Mouse (Mus musculus): ENCODE results near the gene Vmn1r1. TPM values are rescaled to one million over a fixed set of nuclear protein-coding genes. Genes with fewer than 3 reads are reported as not detected.

Gene Vmn1r1
- total and polyA plus RNA-seq, 3 experiments = not detected

DNA sequence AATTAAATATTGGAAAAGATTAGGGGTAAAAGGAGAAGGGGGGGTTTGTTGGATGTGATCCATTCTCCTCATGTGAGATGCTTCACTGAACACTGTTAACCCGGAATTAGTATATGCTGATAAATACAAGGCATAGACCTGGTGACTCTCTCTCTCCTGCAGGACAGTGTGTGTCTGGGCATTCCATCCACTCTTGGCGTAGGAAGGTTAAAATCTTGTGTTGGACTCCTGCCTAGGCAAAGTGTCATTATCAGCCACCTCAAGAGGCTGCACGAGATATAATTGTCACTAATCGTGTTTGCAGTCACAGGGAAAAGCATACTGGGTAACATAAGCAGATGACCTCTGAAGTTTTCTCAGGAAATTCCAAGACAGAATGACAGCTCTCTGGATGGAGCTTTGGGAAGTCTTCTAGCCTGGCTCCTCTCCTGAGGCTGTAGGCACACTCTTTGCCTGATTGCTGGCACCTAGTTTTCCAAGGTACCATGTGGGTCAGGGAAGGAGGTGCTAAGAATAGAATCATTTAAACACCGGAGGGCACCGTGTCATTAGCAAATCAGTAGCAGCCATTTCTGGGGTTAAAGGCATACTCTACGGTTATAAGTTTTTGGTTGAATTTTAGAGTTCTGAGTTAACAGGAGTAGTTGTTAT, 15.3 kb downstream of the Vmn1r1 start:
- Histone ChIP-seq H3K9me3 (replicated peaks; ENCODE audit: low read length) (peaks cover 1% of the 10 kb centered on the region), H3K27me3 (replicated peaks) (no peaks in the 10 kb centered on the region), H3K9ac (ENCODE audit: insufficient read depth, low read depth) (no peak overlapping the region), H3K27ac (ENCODE audit: insufficient read depth, low read depth) (no peak overlapping the region), H3K4me1 (ENCODE audit: control insufficient read depth in 1 of 2, insufficient read depth in 2 of 2) (peaks cover 6 to 23% of the 10 kb centered on the region in 2 experiments; a peak in 3 of 4 replicates), H3K79me2 (replicated peaks; ENCODE audit: control insufficient read depth, extremely low read depth, insufficient read depth, poor library complexity, severe bottlenecking) (no peaks in the 10 kb centered on the region), H3K4me2 (ENCODE audit: insufficient read depth, low read depth, poor library complexity, severe bottlenecking) (no peak overlapping the region), H3K36me3 (replicated peaks in 1 of 2; ENCODE audit: control insufficient read depth in 1 of 2, insufficient read depth in 1 of 2, low read length in 1 of 2) (no peaks in the 10 kb centered on the region), H3K4me3 (replicated peaks in 1 of 3; ENCODE audit: low read depth in 2 of 3, low read length in 2 of 3, poor library complexity in 1 of 3) (no peak overlapping the region)
- no peak for TF ChIP-seq ZNF384 (IDR thresholded peaks at IDR 0.05; ENCODE audit: low read depth, low read length)
- no peak for TF ChIP-seq JUN (IDR thresholded peaks at IDR 0.05; ENCODE audit: insufficient read depth, low read depth, low read length)
- no peak for TF ChIP-seq CHD1 (IDR thresholded peaks at IDR 0.05; ENCODE audit: low read depth, low read length)
- no peak for TF ChIP-seq MYC (IDR thresholded peaks at IDR 0.05; ENCODE audit: low read depth, low read length)
- no peak for TF ChIP-seq SIN3A (IDR thresholded peaks at IDR 0.05; ENCODE audit: low read length)
- TF ChIP-seq USF1 (IDR thresholded peaks at IDR 0.05; ENCODE audit: low read depth, low read length) = no peak
- TF ChIP-seq ZMIZ1 (IDR thresholded peaks at IDR 0.05; ENCODE audit: low read depth, low read length) = no peak
- no peak for TF ChIP-seq JUND (conservative IDR thresholded peaks at IDR 0.05; ENCODE audit: low read depth, low read length)
- no peak for TF ChIP-seq MXI1 (IDR thresholded peaks at IDR 0.05; ENCODE audit: low read depth, low read length)
- TF ChIP-seq MEF2A (IDR thresholded peaks at IDR 0.05; ENCODE audit: borderline replicate concordance, low read depth, low read length) = no peak
- no peak for TF ChIP-seq POLR2A (IDR thresholded peaks at IDR 0.05; ENCODE audit: low read depth, low read length)
- no peak for TF ChIP-seq ZC3H11A (IDR thresholded peaks at IDR 0.05; ENCODE audit: low read depth, low read length)
- TF ChIP-seq CTCF (conservative IDR thresholded peaks at IDR 0.05 in 1 of 2, IDR thresholded peaks at IDR 0.05 in 1 of 2; ENCODE audit: low read depth in 2 of 2, low read length in 2 of 2) = no peak
- no peak for TF ChIP-seq POLR2AphosphoS2 (IDR thresholded peaks at IDR 0.05; ENCODE audit: low read depth, low read length)
- no peak for TF ChIP-seq PAX5 (IDR thresholded peaks at IDR 0.05; ENCODE audit: low read length)
- DNase-seq (ENCODE audit: extremely low read depth) = no peak
- in situ Hi-C loops (cut with MboI; ENCODE audit: low pct_ligation_motif_present, low pct_unique_long_range_greater_than_20kb, low sequenced_read_pairs) = loop anchor here (10.0 to 25.0 kb wide), 2 partner anchors 188 to 396 kb away; partner anchors contain the start of gene Fbxo28
- dilution Hi-C loops (cut with MboI; ENCODE audit: extremely low pct_ligation_motif_present, extremely low pct_unique_long_range_greater_than_20kb, low sequenced_read_pairs) = no loop called here

DNA sequence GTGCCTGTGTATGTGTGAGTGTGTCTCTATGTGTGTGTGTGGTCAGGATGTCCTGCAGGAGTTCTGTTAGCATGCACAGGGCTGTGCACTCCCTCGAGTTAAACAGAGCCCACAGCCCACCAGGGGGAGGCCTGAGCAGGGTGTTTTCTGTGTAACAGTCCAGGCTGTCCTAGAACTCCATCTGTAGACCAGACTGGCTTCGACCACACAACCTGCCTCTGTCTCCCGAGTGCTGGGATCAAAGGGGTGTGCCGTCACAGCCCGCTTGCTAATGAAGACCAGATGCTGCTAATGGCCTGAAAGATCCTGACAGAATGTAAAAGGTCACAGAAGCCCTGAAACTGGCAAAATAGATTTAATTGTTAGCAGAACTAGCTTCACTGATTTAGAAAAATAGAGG, 18.7 kb downstream of the Vmn1r1 start:
- H3K27me3 ChIP-seq (replicated peaks) = peaks cover 9% of the 10 kb centered on the region
- in situ Hi-C loops (cut with MboI; ENCODE audit: low pct_ligation_motif_present, low pct_unique_long_range_greater_than_20kb, low sequenced_read_pairs) = loop anchor here (10.0 to 25.0 kb wide), 2 partner anchors 192 to 399 kb away; partner anchors contain the start of gene Fbxo28

More for the DNA sequence above, 18.7 kb downstream of the Vmn1r1 start:
- dilution Hi-C loops (cut with MboI; ENCODE audit: extremely low pct_ligation_motif_present, extremely low pct_unique_long_range_greater_than_20kb, low sequenced_read_pairs) = no loop called here
- Histone ChIP-seq H3K4me2 (ENCODE audit: insufficient read depth, low read depth, poor library complexity, severe bottlenecking) (no peak overlapping the region), H3K79me2 (replicated peaks; ENCODE audit: control insufficient read depth, extremely low read depth, insufficient read depth, poor library complexity, severe bottlenecking) (no peaks in the 10 kb centered on the region), H3K36me3 (replicated peaks in 1 of 2; ENCODE audit: control insufficient read depth in 1 of 2, insufficient read depth in 1 of 2, low read length in 1 of 2) (no peaks in the 10 kb centered on the region), H3K9me3 (replicated peaks; ENCODE audit: low read length) (peaks cover 1% of the 10 kb centered on the region), H3K4me1 (ENCODE audit: control insufficient read depth in 1 of 2, insufficient read depth in 2 of 2) (peaks cover 11 to 39% of the 10 kb centered on the region in 2 experiments; a peak in 3 of 4 replicates), H3K27ac (ENCODE audit: insufficient read depth, low read depth) (no peak overlapping the region), H3K9ac (ENCODE audit: insufficient read depth, low read depth) (no peak overlapping the region), H3K4me3 (replicated peaks in 1 of 3; ENCODE audit: low read depth in 2 of 3, low read length in 2 of 3, poor library complexity in 1 of 3) (no peak overlapping the region)
- TF ChIP-seq CTCF (conservative IDR thresholded peaks at IDR 0.05 in 1 of 2, IDR thresholded peaks at IDR 0.05 in 1 of 2; ENCODE audit: low read depth in 2 of 2, low read length in 2 of 2) (0 out of 4 replicates have a peak, but pooled peaks of 1 of the 2 experiments have one; percentile 5), PAX5 (IDR thresholded peaks at IDR 0.05; ENCODE audit: low read length) (no peak)
- DNase-seq (ENCODE audit: extremely low read depth) = no peak

Measured in CH12.LX (cell line).